Mouse (Mus musculus): ENCODE results near the gene Fgd3. TPM values are rescaled to one million over a fixed set of nuclear protein-coding genes. Genes with fewer than 3 reads are reported as not detected.

The Fgd3 gene
- total RNA-seq, 2 experiments from 2014 or later: 0.54 to 0.97 TPM

- DNase-seq: peak; percentile 96
Measured at GRCm38 (mm10) chr13:49341012-49341830, 21.1 kb upstream of the Fgd3 start, which contains the start of gene Bicd2. TSS of gene Bicd2 (plus strand) at chr13:49341585.

DNA sequence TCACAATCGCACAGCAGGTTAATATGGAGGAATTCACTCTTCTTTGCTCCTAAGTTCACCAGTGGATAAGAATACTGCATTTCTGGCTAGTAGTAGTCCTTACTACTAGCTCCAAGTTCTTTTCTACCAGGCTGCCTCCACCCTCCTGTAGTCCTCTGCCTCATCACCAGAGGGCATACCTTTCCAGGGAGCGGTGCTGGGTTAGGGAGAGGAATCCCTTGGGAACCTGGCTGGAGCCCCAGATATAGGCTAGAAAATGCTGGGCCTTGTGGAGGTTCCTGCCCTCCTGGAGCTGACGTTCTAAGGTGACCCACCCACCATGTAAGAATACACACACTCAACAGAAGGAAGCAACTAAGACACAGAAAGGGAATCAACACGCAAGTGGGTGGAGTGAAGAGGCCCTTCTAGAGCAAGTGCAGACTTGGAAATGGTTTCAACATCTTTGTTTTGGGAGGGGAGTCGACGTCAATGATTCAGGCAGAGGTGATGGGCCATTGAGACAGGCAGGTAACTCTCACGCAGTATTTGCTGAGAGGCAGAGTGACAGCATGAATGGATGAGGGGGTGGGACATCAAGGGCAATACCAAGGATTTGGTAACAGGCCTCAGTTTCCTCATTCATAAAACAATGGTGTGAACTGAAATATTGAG, 18.9 kb upstream of the Fgd3 start:
- DNase-seq: no peak

DNA sequence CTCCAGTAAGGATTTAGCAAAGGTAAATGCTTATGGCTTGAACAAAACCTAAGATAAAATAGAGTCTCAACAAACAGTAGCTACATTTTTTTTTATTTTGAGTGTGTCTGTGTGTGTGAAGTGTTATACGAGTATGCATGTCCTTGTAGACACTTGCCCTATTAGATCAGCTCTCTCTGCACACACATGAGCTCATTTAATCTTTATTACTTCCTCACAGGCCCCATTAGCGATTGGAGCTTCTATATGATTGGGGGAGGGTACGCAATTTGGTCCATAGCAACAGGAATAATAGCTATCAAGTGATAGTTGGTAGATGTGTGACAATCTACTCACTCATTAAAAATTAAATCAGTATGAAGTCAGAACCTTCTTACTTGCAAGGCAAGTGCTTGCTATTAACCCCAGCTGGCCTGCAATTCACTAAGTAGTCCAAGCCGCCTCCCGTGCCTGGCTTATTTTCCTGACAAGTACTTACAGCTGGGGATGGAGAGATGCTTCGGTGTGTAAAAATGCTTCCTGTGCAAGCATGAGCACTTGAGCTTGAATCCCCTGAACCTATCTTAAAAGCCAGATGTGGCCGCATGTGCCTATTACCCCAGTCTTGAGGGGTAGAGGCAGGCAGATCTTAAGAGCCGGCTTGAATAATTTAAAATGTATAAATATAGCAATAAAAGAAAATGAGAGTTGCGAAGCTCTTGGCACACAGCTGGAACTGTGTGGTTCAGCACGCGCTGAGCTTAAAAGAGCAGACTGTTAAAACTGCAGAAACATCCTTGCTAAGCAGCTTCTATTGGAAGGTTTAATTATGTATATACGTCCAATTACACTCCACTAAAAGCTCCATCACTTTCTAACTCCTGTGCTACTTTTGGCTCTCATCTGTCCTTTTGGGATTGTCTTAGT, 15.2 kb upstream of the Fgd3 start:
- no peak for DNase-seq

GRCm38 (mm10) chr13:49333250-49333649, 13.1 kb upstream of the Fgd3 start:
- DNase-seq: no peak

DNA sequence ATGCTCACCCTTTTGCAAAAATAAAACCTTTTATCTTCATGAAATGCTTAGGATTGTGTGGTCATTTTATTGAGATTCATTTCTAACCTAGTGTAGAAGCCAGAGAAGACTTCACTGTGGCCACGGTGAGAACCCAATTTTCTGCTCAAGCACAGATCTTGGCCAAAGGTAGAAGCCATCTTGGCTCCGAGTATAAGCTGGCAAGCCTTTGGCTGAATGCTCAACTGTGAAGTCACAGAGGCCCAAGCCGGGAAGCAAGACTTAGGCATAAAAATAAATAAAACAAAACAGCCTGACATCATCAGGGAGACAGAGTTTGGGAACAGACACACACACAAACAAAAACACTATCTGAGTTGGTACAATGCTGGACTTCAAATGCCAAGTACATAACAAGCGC, 8.0 kb upstream of the Fgd3 start:
- DNase-seq: no peak

DNA sequence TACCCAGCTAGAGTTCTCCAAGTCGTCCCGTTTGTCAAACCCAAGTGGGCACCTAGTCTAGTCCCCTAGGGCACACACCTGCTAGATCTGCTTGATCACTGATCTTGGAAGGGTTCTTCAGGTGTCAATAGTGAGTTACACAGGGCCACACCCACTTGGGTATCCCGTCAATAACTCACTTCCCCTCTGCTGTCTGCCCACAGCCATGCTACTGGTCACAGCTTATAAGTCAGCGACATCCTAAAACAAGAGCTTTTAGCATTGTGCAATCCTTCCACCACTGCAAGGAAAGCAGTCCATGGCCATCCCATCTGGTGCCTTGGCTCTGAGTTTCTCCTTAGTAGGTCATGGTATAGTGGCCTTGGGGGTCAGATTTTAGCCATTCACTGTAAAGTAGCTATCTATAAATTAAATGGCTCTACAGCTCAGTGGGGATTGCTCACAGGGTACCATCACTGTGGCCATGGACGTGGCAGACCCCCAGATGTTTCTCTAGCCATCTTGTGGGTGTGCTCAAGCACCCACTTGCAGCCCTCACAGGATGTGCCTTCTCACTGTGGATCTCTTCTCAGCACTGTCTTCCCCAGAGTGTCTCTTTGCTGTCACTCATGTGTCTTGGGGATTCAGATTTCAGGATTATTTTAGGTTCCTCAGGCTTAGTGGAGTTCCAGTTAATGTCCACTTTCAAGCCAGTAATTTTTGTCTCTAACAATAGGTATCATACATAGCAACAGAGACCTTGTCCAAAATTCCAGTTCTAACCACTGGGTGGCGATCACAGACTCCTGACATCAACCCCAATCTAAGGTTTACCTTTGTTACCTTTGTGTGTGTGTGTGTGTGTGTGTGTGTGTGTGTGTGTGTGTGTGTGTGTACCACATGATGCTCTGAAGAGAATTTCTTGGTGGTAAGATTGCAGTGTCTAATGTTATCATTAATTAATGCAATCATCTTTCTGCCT, 6.4 kb upstream of the Fgd3 start:
- no peak for DNase-seq

DNA sequence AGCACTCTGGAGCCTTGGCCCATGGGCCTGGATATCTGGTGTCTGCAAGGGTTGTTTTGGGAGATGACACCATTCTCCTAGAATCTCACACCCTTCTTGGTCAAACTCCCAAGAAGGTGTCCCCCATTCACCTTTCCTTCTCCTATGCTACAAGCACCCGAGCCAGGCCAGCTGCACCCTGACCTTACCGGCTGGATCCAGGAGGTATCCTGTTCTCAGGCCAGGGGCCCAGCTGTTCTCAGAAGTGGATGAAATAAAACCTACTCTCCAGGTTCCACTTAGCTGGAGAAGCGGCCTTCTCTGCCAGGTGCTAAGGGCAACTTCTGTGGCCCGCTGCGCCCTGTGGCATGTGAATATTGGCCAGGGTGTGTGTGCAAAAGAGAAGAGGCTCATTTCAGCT, 4.8 kb upstream of the Fgd3 start:
- DNase-seq: peak; percentile 85

- no peak for DNase-seq
Measured at GRCm38 (mm10) chr13:49322739-49323138, 2.6 kb upstream of the Fgd3 start.

- DNase-seq: no peak
Measured at GRCm38 (mm10) chr13:49322169-49322568, 2.1 kb upstream of the Fgd3 start.

- no peak for DNase-seq
Measured at GRCm38 (mm10) chr13:49321452-49321851, 1.3 kb upstream of the Fgd3 start.

GRCm38 (mm10) chr13:49320514-49320913, 403 bp upstream of the Fgd3 start:
- DNase-seq: no peak

DNA sequence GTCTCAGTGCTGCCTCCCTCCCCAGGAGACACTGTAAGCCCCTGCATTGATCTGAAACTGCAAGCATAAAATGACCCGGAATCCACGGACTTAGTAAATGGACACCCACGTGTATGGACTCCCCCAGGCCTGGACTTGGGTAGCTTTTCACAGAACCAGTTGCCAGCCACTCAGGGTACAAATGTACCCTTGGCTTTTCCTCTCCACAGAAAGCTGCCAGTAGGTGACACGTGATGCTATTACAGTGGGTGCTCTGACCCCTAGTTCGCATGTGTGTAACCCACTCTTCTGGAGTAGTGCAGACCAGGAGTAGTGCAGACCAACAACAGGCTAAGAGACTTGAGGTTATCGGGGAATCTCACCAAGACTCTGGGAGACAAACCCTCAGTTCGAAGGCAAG, 2.2 kb downstream of the Fgd3 start:
- no peak for DNase-seq

- no peak for DNase-seq
Measured at GRCm38 (mm10) chr13:49317508-49317907, 2.6 kb downstream of the Fgd3 start.

DNA sequence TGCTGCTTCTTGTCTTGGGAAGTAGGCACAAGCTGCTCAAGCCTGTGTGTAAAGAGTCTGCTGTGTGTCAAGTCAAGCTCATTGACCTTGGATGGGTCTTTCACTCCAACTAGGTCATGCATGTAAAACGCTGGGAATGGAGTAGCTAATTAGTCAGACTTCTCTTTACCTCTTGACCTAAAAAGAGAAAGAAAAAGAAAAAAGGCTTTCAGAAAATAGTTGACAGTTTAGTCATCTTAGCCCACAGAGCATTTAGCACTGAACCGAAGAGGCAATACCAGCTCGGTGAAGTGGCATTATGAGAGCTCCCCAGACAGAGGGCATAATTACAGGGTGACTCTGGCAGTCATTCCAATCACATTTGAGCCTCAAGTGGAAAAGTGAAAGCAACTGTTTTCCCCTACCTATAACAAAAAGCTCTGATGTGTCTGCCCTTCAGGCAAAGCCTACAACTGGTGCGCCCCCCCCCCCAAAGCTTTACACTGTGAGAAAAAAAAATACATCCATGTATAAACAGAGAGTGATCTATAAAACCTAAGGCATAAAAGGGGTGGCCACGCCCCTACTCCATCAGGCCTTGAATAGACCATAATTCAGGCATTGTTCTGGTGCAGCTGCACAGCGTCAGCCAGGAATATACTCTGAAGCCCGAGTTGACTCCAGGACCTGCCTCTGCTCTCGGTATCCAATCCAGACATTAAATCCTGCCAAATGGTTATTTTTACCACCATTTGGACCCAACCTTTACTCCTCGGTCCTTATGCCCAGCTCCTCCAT, 3.5 kb downstream of the Fgd3 start:
- DNase-seq: no peak

DNA sequence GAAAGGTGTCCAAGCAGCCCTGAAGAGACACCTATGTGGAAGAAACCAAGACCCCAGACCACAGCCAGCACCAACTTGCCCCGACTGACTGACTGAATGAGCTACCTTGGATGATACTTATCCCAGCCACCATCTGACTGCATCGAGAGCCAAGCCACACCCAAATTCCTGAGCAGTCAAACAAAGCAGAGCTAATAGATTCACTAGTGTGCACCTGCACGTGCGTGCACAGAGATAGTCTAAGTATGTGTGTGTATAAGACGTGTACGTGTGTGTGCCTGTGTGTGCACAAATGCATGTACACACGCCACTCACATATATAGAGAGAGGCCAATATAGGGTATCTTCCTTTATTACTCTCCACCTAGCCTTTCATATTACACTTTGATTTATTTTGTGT, 8.5 kb downstream of the Fgd3 start:
- no peak for DNase-seq

- DNase-seq: no peak
Measured at GRCm38 (mm10) chr13:49309501-49309900, 10.6 kb downstream of the Fgd3 start.

DNA sequence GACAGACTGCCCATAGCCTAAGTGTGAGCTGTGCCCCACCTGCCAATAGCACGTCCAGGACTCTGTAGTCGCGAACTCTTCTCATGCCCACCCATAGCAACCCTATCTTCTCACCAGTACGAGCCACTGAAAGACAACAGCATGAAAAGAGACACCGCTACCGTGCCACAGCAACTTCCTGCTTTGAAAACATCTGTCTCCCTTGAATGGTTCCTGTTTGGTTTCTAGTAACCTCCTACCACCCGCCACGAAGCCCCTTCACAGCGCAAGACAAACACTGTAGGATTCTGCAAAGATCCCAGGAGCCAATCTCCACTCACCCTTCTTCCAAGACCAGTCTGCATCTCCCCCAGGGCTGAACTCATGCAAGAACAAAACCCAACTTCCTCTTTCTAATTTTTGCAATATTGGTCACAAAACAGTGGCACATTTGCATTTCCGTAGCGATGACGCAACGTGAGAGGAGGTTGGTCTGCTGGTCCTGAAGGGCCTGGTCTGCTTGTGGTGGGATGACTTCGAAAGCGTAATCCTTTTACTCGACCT, 11.2 kb downstream of the Fgd3 start:
- no peak for DNase-seq

DNA sequence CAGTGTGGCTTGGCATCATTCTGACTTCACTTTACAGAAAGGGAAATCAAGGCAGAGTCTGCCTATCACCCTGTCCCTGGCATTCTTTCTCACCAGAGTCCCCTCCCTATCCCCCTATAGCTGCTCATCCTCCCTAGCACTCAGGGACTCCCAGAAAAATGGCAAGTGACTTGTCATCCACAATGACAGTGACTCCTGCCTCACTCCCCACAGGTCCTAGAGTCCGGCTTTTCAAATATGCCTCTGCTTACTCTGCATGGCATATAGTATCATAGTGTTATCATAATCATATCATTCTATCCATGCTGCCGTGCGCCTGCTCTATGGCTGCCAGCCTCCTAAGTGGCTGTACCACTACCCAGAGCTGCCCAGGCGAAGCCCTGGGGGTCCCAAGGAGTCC, 11.9 kb downstream of the Fgd3 start:
- DNase-seq: no peak

DNA sequence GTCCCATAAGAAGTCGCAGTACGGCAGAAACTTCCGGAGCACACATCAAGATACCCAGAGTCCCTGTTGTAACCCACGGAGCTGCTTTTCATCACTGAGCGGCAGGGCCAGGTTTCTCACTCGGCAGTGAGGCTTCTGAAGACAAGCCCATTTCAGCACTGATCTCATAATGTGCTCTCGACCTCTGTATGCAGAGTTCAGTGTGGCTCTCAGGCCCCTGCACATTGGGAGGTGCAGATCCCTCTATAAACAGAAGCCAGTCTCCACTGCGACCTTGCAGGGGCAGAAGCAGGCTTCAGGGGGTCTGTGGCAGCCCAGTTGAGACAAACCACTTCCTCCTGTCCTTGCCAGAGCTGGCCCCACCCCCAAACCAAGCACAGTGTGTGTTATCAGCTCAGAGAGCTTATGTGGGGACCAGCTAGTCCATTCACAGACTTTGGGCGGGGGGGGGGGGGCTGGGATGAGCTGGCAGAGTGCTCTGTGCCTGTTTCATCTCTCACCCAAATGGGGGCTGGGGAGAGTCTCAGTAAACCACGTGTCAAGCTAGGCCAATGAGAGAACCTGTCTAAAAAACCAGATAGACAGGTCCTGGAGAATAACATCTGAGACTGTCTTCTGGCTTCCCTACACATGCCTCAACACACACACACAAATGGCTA, 12.7 kb downstream of the Fgd3 start:
- DNase-seq: no peak

DNA sequence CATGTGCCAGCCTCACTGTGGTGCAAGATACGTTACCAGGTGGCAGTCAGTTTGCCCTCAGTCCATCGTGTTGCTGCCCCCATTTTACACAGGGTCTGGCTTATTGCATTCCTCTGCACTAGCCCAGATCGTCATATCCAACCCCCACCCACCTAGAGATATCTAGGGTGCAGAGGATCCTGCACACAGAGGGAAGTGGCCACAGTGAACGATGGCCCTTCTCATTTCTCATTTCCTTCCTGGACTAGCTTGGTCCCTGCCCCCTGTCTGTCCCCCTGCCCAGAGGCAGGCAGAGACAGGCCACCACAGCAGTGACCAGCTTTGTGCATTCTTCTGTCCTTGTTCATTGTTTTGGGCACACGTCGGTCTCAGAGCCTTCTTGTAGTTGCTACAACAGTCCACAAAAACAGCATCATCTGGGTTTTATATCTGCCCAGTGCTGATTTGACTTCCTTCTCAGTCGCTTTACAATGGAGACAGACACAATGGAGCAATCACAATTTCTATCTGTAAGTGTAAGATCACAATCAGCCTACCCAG, 13.3 kb downstream of the Fgd3 start:
- no peak for DNase-seq
